Comparison of ENCODE assay signal across 15 mouse cellular contexts in genomic region chr16:20371731-20372130, GRCm38 (mm10). TPM values are rescaled to one million over a fixed set of nuclear protein-coding genes. Genes with fewer than 3 reads are reported as not detected.
A peak's percentile ranks its signal among the peaks of the same experiment; 100 is the strongest.
DNase-seq lines count a peak whose midpoint lies in the region; ATAC-seq and TF ChIP-seq lines count a peak whose summit lies in the region.
"Had no signal": no experiment of that assay in that cellular context is flagged by ENCODE, and none has a peak within 500 bp of the region (broad histone marks: within the 10 kb centered on the region; RNA-seq: fewer than 3 reads in every experiment).

No protein-coding gene starts in this region.

- peak overlapping the region; percentile 10 for H3K4me2 ChIP-seq in myocyte (ENCODE audit: low read depth)
- H3K4me2 ChIP-seq: forebrain, embryonic 12.5 days; hindbrain, embryonic 14.5 days had no signal

- H3ac ChIP-seq in myocyte (ENCODE audit: control insufficient read depth, insufficient read length): no peak overlapping the region

- H3K36me3 ChIP-seq in myocyte (ENCODE audit: control insufficient read depth, insufficient read depth): peaks cover 40% of the 10 kb centered on the region

- no peak overlapping the region for H3K4me3 ChIP-seq in myocyte
- H3K4me3 ChIP-seq: forebrain, embryonic 12.5 days; midbrain, embryonic 10.5 days had no signal

- no peaks in the 10 kb centered on the region for H3K79me2 ChIP-seq in myocyte (ENCODE audit: control insufficient read depth, insufficient read depth)

- 0 out of 2 replicates have a peak, but pooled peaks have one; percentile 25 for ATAC-seq in erythroid progenitor cell, adult 5-6 weeks (replicated peaks; ENCODE audit: low FRiP score, poor library complexity, severe bottlenecking)

- TF ChIP-seq POLR2A in myocyte (IDR thresholded peaks at IDR 0.05; ENCODE audit: insufficient read length, low read depth): no peak

- no peaks in the 10 kb centered on the region for H3K27me3 ChIP-seq in myocyte (ENCODE audit: control insufficient read depth, insufficient read depth, insufficient read length)
- H3K27me3 ChIP-seq: forebrain, embryonic 12.5 days had no signal

- DNase-seq in kidney, postnatal 36 days: peak; percentile 8 to 12
- no peak for DNase-seq in kidney, postnatal 10 days
- DNase-seq in NIH3T3 (ENCODE audit: low read depth): peak; percentile 39
- DNase-seq in urinary bladder, adult 2 months (ENCODE audit: low spot score): no peak
- no peak for DNase-seq in cerebellum, postnatal 36 days
- no peak for DNase-seq in layer of hippocampus, adult 9-10 months (ENCODE audit: low spot score)
- DNase-seq: cerebellum, adult 8-10 months had no signal

TF ChIP-seq in myocyte, 11 proteins besides CTCF, POLR2A, EP300 and RAD21:
- TF ChIP-seq E2F4 (IDR thresholded peaks at IDR 0.05; ENCODE audit: insufficient read depth) (no peak), REST (IDR thresholded peaks at IDR 0.05; ENCODE audit: insufficient read depth, insufficient read length) (no peak), TCF3 (IDR thresholded peaks at IDR 0.05; ENCODE audit: insufficient read length, low read depth) (no peak), SRF (IDR thresholded peaks at IDR 0.05; ENCODE audit: control insufficient read depth, insufficient read length, low read depth) (no peak), POLR2AphosphoS2 (IDR thresholded peaks at IDR 0.05; ENCODE audit: insufficient read length, low read depth) (no peak), USF1 (IDR thresholded peaks at IDR 0.05; ENCODE audit: low read depth) (no peak), MAX (IDR thresholded peaks at IDR 0.05; ENCODE audit: low read depth) (no peak), TCF12 (IDR thresholded peaks at IDR 0.05; ENCODE audit: insufficient read depth, poor library complexity, severe bottlenecking) (no peak), MYOD1 (IDR thresholded peaks at IDR 0.05; ENCODE audit: control insufficient read depth in 1 of 3, insufficient read length in 2 of 3, low read depth in 2 of 3) (no peak), CEBPB (IDR thresholded peaks at IDR 0.05; ENCODE audit: insufficient read depth, poor library complexity, severe bottlenecking) (no peak), MYOG (IDR thresholded peaks at IDR 0.05; ENCODE audit: control insufficient read depth in 1 of 3, insufficient read depth in 1 of 3, insufficient read length in 2 of 3, low read depth in 2 of 3) (no peak)
TF ChIP-seq in myocyte: peak in this region for 0.

RNA-seq across cellular contexts. Expression of gene Cyp2ab1, which starts 46.5 kb away (rescaled TPM):
- not detected in 2 replicates for total RNA-seq in erythroid progenitor cell, adult 5-6 weeks (2015; ENCODE audit: low replicate concordance)
- total RNA-seq in erythroid progenitor cell, adult 5-6 weeks (2017; ENCODE audit: low replicate concordance): 0.39 TPM in 1 of 2 replicates, not detected in the other
- 0.50 TPM for polyA plus RNA-seq in myocyte (2012; fragmentation: generic; extraction: Trizol)
- 0.41 and 0.62 TPM in 2 replicates for polyA plus RNA-seq in urinary bladder, adult 2 months (2012; rRNA removed)
- total RNA-seq: layer of hippocampus, adult 18-20 months had no signal
- polyA plus RNA-seq: forebrain, embryonic 12.5 days; hindbrain, embryonic 14.5 days; limb, embryonic 11.5 days; midbrain, embryonic 10.5 days; small intestine, adult 2 months had no signal

RNA-seq across cellular contexts. Expression of gene Abcc5, which starts 54.5 kb away (rescaled TPM):
- 26.0 and 40.4 TPM in 2 replicates for total RNA-seq in erythroid progenitor cell, adult 5-6 weeks (2015; ENCODE audit: low replicate concordance)
- 29.3 and 34.1 TPM in 2 replicates for total RNA-seq in erythroid progenitor cell, adult 5-6 weeks (2017; ENCODE audit: low replicate concordance)
- 23.1 TPM for polyA plus RNA-seq in myocyte (2012; fragmentation: generic; extraction: Trizol)
- polyA plus RNA-seq in urinary bladder, adult 2 months (2012; rRNA removed): 128 and 170 TPM in 2 replicates

Comparison
In these comparisons a context has a peak if more than half of its experiments do, and no peak if none do; other contexts are left out.
1. DNase-seq: peak in kidney, postnatal 36 days (2 of 2) and NIH3T3 (single experiment); none in kidney, postnatal 10 days (single experiment), urinary bladder, adult 2 months (single experiment), cerebellum, postnatal 36 days (0 of 2) and layer of hippocampus, adult 9-10 months (single experiment).